Mouse (Mus musculus) intestine, postnatal 0 days (tissue): Measurements from ENCODE around the gene Usp29. TPM values are rescaled to one million over a fixed set of nuclear protein-coding genes. Genes with fewer than 3 reads are reported as not detected.
"Not testable (repeated sequence)": the region's sequence is repeated elsewhere in the genome, so short reads cannot be mapped to it uniquely, and the experiment has no call there.

Experiments
- ATAC-seq: fragments of 200-750 bp; cut with Nextera tagmentation; 2 replicates; pipeline ENCODE4 v1.8.0; 2017; ENCODE audit warnings: mild to moderate bottlenecking, moderate TSS enrichment, moderate library complexity
- H3K27ac ChIP-seq: fragments of 300-500 bp; sonication (generic); 2 replicates; pipeline ENCODE4 v1.5.1; 2014; ENCODE audit warnings: mild to moderate bottlenecking, low read depth, low read length, moderate library complexity
- H3K27me3 ChIP-seq: fragments of 300-500 bp; sonication (generic); replicated peaks from 2 replicates; pipeline ENCODE4 v1.6.1; 2014; ENCODE audit warnings: low read length, mixed read lengths; ENCODE audit not compliant: control insufficient read depth, insufficient read depth
- H3K36me3 ChIP-seq: fragments of 300-500 bp; sonication (generic); 2 replicates; pipeline ENCODE4 v1.6.1; 2014; ENCODE audit warnings: mild to moderate bottlenecking, moderate library complexity; ENCODE audit not compliant: control insufficient read depth, insufficient read depth
- H3K4me1 ChIP-seq: fragments of 300-500 bp; sonication (generic); replicated peaks from 2 replicates; pipeline ENCODE4 v1.6.1; 2014; ENCODE audit warnings: antibody characterized with exemption, low read length, mixed read lengths; ENCODE audit not compliant: control insufficient read depth, insufficient read depth
- H3K4me2 ChIP-seq: fragments of 300-500 bp; sonication (generic); replicated peaks from 2 replicates; pipeline ENCODE4 v1.6.1; 2014; ENCODE audit warnings: low read depth, mild to moderate bottlenecking, moderate library complexity
- H3K4me3 ChIP-seq: fragments of 300-500 bp; sonication (generic); 2 replicates; pipeline ENCODE4 v1.5.1; 2014; ENCODE audit warnings: low read depth, low read length
- H3K9ac ChIP-seq: fragments of 300-500 bp; sonication (generic); 2 replicates; pipeline ENCODE4 v1.6.1; 2014; ENCODE audit warnings: mild to moderate bottlenecking, low read depth, low read length
- H3K9me3 ChIP-seq: fragments of 300-500 bp; sonication (generic); 2 replicates; pipeline ENCODE4 v1.6.1; 2016; ENCODE audit warnings: mixed run types; ENCODE audit not compliant: control insufficient read depth
- CTCF ChIP-seq: sonication (generic); IDR thresholded peaks from 2 replicates; pipeline ENCODE4 v1.5.1; 2016; ENCODE audit warnings: low read depth, mild to moderate bottlenecking, control low read depth, antibody characterized with exemption, moderate library complexity
- WGBS: fragments of 180-500 bp; shearing (Covaris S2); extraction: QIAGEN DNeasy Blood & Tissue Kit; methylation state at CpG from one replicate; pipeline ENCODE4 v1.1.7; 2014; 5-methylcytosine and 5-hydroxymethylcytosine counted together
- polyA plus RNA-seq: library from polyadenylated mRNA; unstranded; fragments of >200 nt; fragmentation: Nextera tagmentation; extraction: Ambion mirVana; gene quantifications from 2 replicates; pipeline ENCODE4 v1.2.1, GENCODE M21; 2015

The Usp29 gene
- polyA plus RNA-seq, 1 experiment from 2014 or later: 0.68 TPM

DNA sequence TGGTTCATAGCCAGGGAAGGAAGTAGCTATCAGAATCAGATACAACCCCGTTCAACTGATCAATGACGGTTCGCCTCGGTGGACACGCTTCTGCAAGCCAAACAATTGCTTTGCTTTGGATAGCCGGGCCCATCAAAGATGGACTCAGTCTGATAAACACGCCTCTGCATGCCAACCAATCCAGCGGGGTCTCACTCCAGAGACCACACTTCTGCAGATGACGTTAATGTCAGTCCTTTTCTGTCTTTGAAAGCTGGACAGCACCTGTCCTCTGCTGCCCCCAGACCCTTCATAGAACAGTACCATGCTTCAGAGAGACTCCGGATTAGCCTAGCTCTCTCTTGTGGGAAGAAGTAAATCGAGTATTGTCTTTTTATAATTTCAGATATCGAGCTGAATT, 29.3 kb downstream of the Usp29 start:
- H3K9me3 ChIP-seq: no peaks in the 10 kb centered on the region
- no peak for TF ChIP-seq CTCF
- 76% methylated on average over 12 of the region's 12 CpGs for WGBS
- H3K27ac ChIP-seq: no peak overlapping the region
- H3K36me3 ChIP-seq: no peaks in the 10 kb centered on the region
- H3K27me3 ChIP-seq: no peaks in the 10 kb centered on the region
- no peaks in the 10 kb centered on the region for H3K4me1 ChIP-seq
- ATAC-seq: no peak
- no peak overlapping the region for H3K4me3 ChIP-seq
- no peak overlapping the region for H3K4me2 ChIP-seq
- no peak overlapping the region for H3K9ac ChIP-seq

DNA sequence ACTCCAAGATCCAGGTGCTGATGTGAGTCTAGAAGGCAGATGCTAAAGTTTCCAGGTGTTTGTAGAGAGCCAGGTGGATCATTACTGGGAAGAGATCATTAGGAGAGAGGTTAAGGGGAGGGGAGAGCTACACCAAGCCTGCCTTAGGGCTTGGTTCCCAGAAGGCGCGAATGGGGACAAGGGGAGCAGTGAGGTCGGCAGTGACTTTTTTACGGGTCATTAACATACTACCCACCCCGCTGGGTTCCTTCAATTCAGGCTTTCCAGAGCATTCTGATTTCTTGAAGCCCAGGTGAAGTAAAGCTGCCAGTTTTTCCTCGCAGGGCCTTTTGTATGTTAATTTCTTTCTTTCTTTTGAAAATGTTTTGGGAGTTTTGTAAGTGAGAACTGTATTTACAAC, 29.8 kb downstream of the Usp29 start:
- Histone ChIP-seq H3K4me3 (no peak overlapping the region), H3K36me3 (no peaks in the 10 kb centered on the region), H3K9ac (no peak overlapping the region), H3K4me1 (no peaks in the 10 kb centered on the region), H3K9me3 (no peaks in the 10 kb centered on the region), H3K27ac (no peak overlapping the region), H3K4me2 (no peak overlapping the region), H3K27me3 (no peaks in the 10 kb centered on the region)
- no peak for ATAC-seq
- TF ChIP-seq CTCF: no peak
- WGBS: 65% methylated on average over 6 of the region's 6 CpGs

DNA sequence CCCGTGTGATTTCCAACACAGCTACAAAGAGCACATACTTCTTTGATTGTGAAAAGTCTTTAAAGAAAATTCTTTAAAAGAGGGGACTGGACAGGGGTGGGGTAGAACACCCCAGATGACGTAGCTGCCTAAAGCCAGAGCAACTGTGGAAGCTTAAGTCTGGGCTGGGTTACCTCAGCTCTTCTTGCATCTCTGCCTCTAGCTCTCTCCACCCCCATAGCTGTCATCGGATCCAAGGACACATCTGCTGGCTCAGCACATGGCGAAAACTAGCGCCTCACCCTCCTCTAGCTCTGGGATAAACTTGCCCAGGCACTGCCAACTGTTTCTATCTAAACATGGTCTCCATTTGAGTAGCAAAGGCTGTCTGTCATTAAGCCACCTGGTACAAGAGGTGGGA, 34.9 kb downstream of the Usp29 start:
- no peak overlapping the region for H3K9ac ChIP-seq
- WGBS: 57% methylated on average over 5 of the region's 5 CpGs
- TF ChIP-seq CTCF: no peak
- H3K9me3 ChIP-seq: no peaks in the 10 kb centered on the region
- H3K27me3 ChIP-seq: no peaks in the 10 kb centered on the region
- no peak overlapping the region for H3K27ac ChIP-seq
- H3K4me1 ChIP-seq: no peaks in the 10 kb centered on the region
- no peak for ATAC-seq
- no peak overlapping the region for H3K4me2 ChIP-seq
- no peak overlapping the region for H3K4me3 ChIP-seq
- H3K36me3 ChIP-seq: no peaks in the 10 kb centered on the region

DNA sequence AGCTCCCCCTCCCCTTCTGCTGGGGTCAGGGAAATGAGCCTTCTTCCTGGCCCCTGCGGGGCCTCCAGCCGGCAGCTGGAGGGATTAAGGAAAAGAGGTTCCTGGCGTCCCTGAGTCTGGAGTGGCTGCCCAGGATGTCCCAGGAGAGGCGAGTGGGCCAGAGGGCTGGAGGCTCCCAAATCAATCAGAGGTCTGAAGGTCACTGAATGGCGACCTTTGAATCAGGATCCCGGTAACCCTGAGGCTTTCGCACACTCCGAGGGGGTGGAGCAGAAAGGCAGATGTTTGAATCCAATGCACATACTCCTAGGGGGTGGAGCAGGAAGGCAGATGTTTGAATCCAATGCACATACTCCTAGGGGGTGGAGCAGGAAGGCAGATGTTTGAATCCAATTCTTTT, 39.9 kb downstream of the Usp29 start:
- Histone ChIP-seq H3K4me3 (no peak overlapping the region), H3K9me3 (no peaks in the 10 kb centered on the region), H3K9ac (no peak overlapping the region), H3K4me1 (no peaks in the 10 kb centered on the region), H3K27me3 (no peaks in the 10 kb centered on the region), H3K4me2 (0 out of 2 replicates have a peak overlapping the region, but pooled peaks have one; percentile 1), H3K27ac (no peak overlapping the region), H3K36me3 (no peaks in the 10 kb centered on the region)
- WGBS: under 1% methylated on average over 8 of the region's 8 CpGs
- TF ChIP-seq CTCF: no peak
- ATAC-seq: peak; percentile 33; the same call in 1 of the 2 replicates

DNA sequence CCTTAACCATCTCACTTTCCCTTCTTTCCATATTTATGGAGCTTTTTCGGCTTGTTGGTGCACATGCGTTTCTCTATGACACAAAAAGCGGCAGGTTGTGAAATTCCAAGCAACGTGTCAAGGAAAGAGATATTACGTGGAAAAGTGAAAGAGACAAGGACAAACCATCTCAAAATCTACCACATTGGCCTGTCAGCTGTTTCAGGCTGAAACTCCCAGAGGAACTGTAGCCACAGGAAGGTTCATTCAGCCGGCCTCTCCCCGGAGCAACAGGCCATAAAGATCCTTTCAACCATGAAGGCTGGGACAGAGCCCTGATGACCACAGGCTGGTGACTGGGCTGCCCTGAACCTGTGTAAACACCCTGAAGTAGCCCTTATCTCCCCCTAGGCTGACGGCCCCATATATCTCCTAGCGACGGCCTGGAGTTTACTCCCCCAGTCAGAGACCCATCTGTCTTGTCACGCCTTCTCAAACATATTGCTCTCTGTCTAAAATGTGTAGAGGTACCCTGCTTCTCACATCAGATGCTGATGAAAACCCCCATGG, 43.6 kb downstream of the Usp29 start:
- not testable (repeated sequence) for H3K27ac ChIP-seq, H3K36me3 ChIP-seq, H3K9me3 ChIP-seq, H3K4me2 ChIP-seq, H3K4me1 ChIP-seq, H3K4me3 ChIP-seq, H3K9ac ChIP-seq, H3K27me3 ChIP-seq, ATAC-seq
- WGBS: 39% methylated on average over 11 of the region's 11 CpGs

DNA sequence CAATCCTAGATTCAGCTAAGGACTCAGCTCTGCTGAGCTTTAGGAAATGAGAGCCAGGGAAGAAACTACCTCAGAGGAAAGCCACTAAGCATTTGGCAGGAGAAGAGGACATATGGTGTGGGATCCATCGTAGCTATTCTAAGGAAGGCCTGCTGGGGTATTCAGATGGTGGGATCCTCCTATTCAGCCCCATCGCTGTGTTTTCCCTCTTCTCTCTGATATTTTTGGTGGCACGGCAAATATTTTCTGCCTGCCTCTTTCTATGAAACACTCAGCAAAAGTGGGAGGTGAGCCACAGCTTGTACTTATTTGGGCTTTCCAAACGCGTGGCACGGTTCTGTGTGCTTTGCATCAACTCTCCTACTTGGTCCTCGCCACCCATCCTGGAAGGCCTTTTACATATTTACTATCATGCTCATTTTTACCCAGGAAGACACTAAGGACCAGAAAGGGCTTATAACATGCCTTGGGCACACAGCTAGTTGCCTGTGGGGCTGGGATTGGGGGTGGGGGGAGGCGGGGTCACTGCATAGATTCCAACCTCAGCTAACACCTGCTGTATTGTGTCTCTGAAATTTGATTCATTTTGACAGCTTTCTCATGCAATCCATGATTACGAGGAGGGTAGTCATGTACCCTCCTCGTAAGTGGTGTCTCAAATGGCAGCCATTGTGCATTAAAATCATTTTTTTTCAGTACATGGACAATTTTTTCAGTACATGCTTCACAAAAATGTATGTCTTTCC, 46.1 kb downstream of the Usp29 start:
- no peaks in the 10 kb centered on the region for H3K36me3 ChIP-seq
- H3K27ac ChIP-seq: no peak overlapping the region
- no peak overlapping the region for H3K4me3 ChIP-seq
- WGBS: 80% methylated on average over 10 of the region's 10 CpGs
- no peaks in the 10 kb centered on the region for H3K9me3 ChIP-seq
- H3K4me1 ChIP-seq: no peaks in the 10 kb centered on the region
- no peak overlapping the region for H3K9ac ChIP-seq
- no peak for ATAC-seq
- TF ChIP-seq CTCF: no peak
- H3K27me3 ChIP-seq: no peaks in the 10 kb centered on the region
- no peak overlapping the region for H3K4me2 ChIP-seq

DNA sequence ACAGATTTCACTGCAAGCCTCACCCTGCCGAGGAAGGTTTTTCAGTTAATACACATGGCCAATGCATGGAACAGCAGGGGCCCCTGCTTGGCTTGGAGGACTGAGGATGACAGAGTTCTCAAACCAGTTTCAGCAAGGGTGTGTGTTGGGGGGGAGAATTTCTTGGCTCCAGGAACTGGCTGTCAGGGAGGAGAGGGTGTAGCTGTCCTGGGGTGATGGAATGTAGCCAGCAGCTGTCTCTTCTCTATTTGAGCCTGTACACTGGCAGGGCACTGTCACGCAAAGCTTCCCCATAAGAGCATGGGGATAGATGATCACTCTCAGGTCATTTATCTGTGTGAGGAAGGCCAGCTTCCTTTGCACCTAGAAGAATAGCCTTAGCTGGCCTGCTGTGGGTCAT, 46.7 kb downstream of the Usp29 start:
- Histone ChIP-seq H3K9ac (no peak overlapping the region), H3K27ac (no peak overlapping the region), H3K36me3 (no peaks in the 10 kb centered on the region), H3K4me1 (no peaks in the 10 kb centered on the region), H3K4me2 (no peak overlapping the region), H3K9me3 (no peaks in the 10 kb centered on the region), H3K27me3 (no peaks in the 10 kb centered on the region), H3K4me3 (no peak overlapping the region)
- no peak for TF ChIP-seq CTCF
- no peak for ATAC-seq
- WGBS: 47% methylated on average over 2 of the region's 2 CpGs
